Comparison of ENCODE assay signal across 11 mouse cellular contexts in genomic region chr15:7814371-7814680, GRCm38 (mm10). TPM values are rescaled to one million over a fixed set of nuclear protein-coding genes. Genes with fewer than 3 reads are reported as not detected.
DNase-seq lines count a peak whose midpoint lies in the region; ATAC-seq lines count a peak whose summit lies in the region.
"Had no signal": no experiment of that assay in that cellular context is flagged by ENCODE, and none has a peak within 500 bp of the region (broad histone marks: within the 10 kb centered on the region; RNA-seq: fewer than 3 reads in every experiment).

No protein-coding gene starts in this region.

- ATAC-seq in heart, embryonic 12.5 days (ENCODE audit: insufficient number of reproducible peaks, low FRiP score) = no peak
- no peak for ATAC-seq in limb, embryonic 11.5 days (ENCODE audit: insufficient number of reproducible peaks, low FRiP score, low TSS enrichment, low read depth)
- ATAC-seq in neural tube, embryonic 11.5 days (ENCODE audit: insufficient read depth, low FRiP score, low TSS enrichment) = no peak

- no peak overlapping the region for H3K9ac ChIP-seq in heart, embryonic 12.5 days
- H3K9ac ChIP-seq in limb, embryonic 11.5 days (ENCODE audit: low read length) = no peak overlapping the region
- H3K9ac ChIP-seq in neural tube, embryonic 11.5 days (ENCODE audit: low read length) = no peak overlapping the region

- H3K4me3 ChIP-seq in heart, embryonic 12.5 days = no peak overlapping the region
- H3K4me3 ChIP-seq in brown adipose tissue, adult 24 weeks (ENCODE audit: insufficient read depth, low read depth, low read length) = peak overlapping the region; percentile 35; the same call in 1 of the 2 replicates
- H3K4me3 ChIP-seq in limb, embryonic 11.5 days (ENCODE audit: low read depth, low read length) = no peak overlapping the region
- no peak overlapping the region for H3K4me3 ChIP-seq in neural tube, embryonic 11.5 days (ENCODE audit: low read depth, low read length)

- H3K9me3 ChIP-seq in heart, embryonic 12.5 days (replicated peaks) = no peaks in the 10 kb centered on the region
- H3K9me3 ChIP-seq in limb, embryonic 11.5 days (ENCODE audit: control insufficient read depth, low read length) = no peaks in the 10 kb centered on the region
- no peaks in the 10 kb centered on the region for H3K9me3 ChIP-seq in neural tube, embryonic 11.5 days (ENCODE audit: control insufficient read depth, low read length)

- peak overlapping the region; percentile 89 for H3K4me2 ChIP-seq in heart, embryonic 12.5 days
- peak overlapping the region; percentile 71; the same call in 1 of the 2 replicates for H3K4me2 ChIP-seq in limb, embryonic 11.5 days (ENCODE audit: low read depth, severe bottlenecking)
- no peak overlapping the region for H3K4me2 ChIP-seq in neural tube, embryonic 11.5 days (ENCODE audit: low read depth)

- 16% methylated on average over 7 of the region's 7 CpGs for WGBS in heart, embryonic 12.5 days
- WGBS in limb, embryonic 11.5 days = 2% methylated on average over 7 of the region's 7 CpGs
- under 1% methylated on average over 7 of the region's 7 CpGs for WGBS in neural tube, embryonic 11.5 days

- no peak for DNase-seq in heart, adult 18-20 months
- no peak for DNase-seq in limb, embryonic 11.5 days (ENCODE audit: low spot score)
- peak; percentile 26 for DNase-seq in neural tube, embryonic 11.5 days (ENCODE audit: low spot score)
- DNase-seq in adrenal gland, postnatal 10 days = no peak
- DNase-seq in thymus, postnatal 10 days (ENCODE audit: low spot score in 2 of 2) = no peak
- no peak for DNase-seq in right cerebral cortex, adult 2 months (ENCODE audit: low spot score in 2 of 2)
- DNase-seq: gastrocnemius, postnatal 10 days; kidney, adult 11 months; lung, postnatal 4 days had no signal

- no peak overlapping the region for H3K27ac ChIP-seq in heart, embryonic 12.5 days (ENCODE audit: poor library complexity, severe bottlenecking)
- H3K27ac ChIP-seq in brown adipose tissue, adult 24 weeks (replicated peaks; ENCODE audit: low read depth, low read length) = no peak overlapping the region
- H3K27ac ChIP-seq in limb, embryonic 11.5 days (replicated peaks; ENCODE audit: low read depth, low read length) = no peak overlapping the region
- H3K27ac ChIP-seq in neural tube, embryonic 11.5 days (ENCODE audit: low read depth, low read length) = no peak overlapping the region

- peaks cover 43% of the 10 kb centered on the region for H3K4me1 ChIP-seq in heart, embryonic 12.5 days (replicated peaks)
- no peaks in the 10 kb centered on the region for H3K4me1 ChIP-seq in brown adipose tissue, adult 24 weeks (ENCODE audit: control insufficient read depth, insufficient read depth, insufficient read length, low read length)
- H3K4me1 ChIP-seq in limb, embryonic 11.5 days (ENCODE audit: control insufficient read depth, insufficient read depth, low read length) = peaks cover 38% of the 10 kb centered on the region
- peaks cover 9% of the 10 kb centered on the region; the same call in 1 of the 2 replicates for H3K4me1 ChIP-seq in neural tube, embryonic 11.5 days (ENCODE audit: control insufficient read depth, insufficient read depth, low read length)

- peaks cover 93% of the 10 kb centered on the region for H3K27me3 ChIP-seq in heart, embryonic 12.5 days (replicated peaks)
- peaks cover 86% of the 10 kb centered on the region for H3K27me3 ChIP-seq in limb, embryonic 11.5 days (ENCODE audit: control insufficient read depth, insufficient read depth, low read length)
- peaks cover 80% of the 10 kb centered on the region for H3K27me3 ChIP-seq in neural tube, embryonic 11.5 days (ENCODE audit: control insufficient read depth, insufficient read depth, low read length)

- no peaks in the 10 kb centered on the region for H3K36me3 ChIP-seq in heart, embryonic 12.5 days
- no peaks in the 10 kb centered on the region for H3K36me3 ChIP-seq in limb, embryonic 11.5 days (ENCODE audit: control insufficient read depth, insufficient read depth, low read length)
- no peaks in the 10 kb centered on the region for H3K36me3 ChIP-seq in neural tube, embryonic 11.5 days (ENCODE audit: control insufficient read depth, insufficient read depth, low read length)

RNA-seq across cellular contexts. Expression of gene Gdnf, which starts 3.7 kb away (rescaled TPM):
- polyA plus RNA-seq in heart, embryonic 12.5 days (2016; fragmentation: Nextera tagmentation; extraction: Ambion mirVana) = 0.15 and 0.30 TPM in 2 replicates
- under 1 TPM; 0.21 to 0.25 TPM for total RNA-seq in heart, adult 18-20 months (2021)
- polyA plus RNA-seq in brown adipose tissue, adult 24 weeks (2012; ENCODE audit: insufficient read depth, insufficient read length, missing spikeins) = not detected in 2 replicates
- polyA plus RNA-seq in limb, embryonic 11.5 days (2014; fragmentation: Nextera tagmentation; extraction: Ambion mirVana) = 1.2 TPM in 2 replicates
- 0.19 and 0.28 TPM in 2 replicates for polyA plus RNA-seq in neural tube, embryonic 11.5 days (2014; fragmentation: Nextera tagmentation; extraction: Ambion mirVana)
- total RNA-seq in adrenal gland, postnatal 10 days (2021) = under 1 TPM; 0.06 to 0.21 TPM
